Mouse (Mus musculus): ENCODE measurements around the gene Gm19345.

- TF ChIP-seq CTCF (conservative IDR thresholded peaks at IDR 0.05; ENCODE audit: low read length) (no peak), NANOG (IDR thresholded peaks at IDR 0.05; ENCODE audit: borderline replicate concordance, low read length) (no peak), POU5F1 (IDR thresholded peaks at IDR 0.05; ENCODE audit: borderline replicate concordance, low read length) (no peak)
Observed at GRCm38 (mm10) chr7:19840936-19841335, 10.9 kb upstream of the Gm19345 start.
